Comparison of ENCODE assay signal across 16 mouse cellular contexts in genomic region chr10:31528297-31528984, GRCm38 (mm10).
DNase-seq lines count a peak whose midpoint lies in the region; ATAC-seq lines count a peak whose summit lies in the region.
"Had no signal": no experiment of that assay in that cellular context is flagged by ENCODE, and none has a peak within 500 bp of the region (broad histone marks: within the 10 kb centered on the region; RNA-seq: fewer than 3 reads in every experiment).

No protein-coding gene starts in this region.

- no peaks in the 10 kb centered on the region for H3K27me3 ChIP-seq in hindbrain, embryonic 15.5 days
- no peaks in the 10 kb centered on the region for H3K27me3 ChIP-seq in midbrain, embryonic 15.5 days (replicated peaks)
- H3K27me3 ChIP-seq: embryonic facial prominence, embryonic 15.5 days; heart, embryonic 15.5 days; liver, embryonic 13.5 days had no signal

- H3K4me2 ChIP-seq in hindbrain, embryonic 15.5 days, result no peak overlapping the region
- no peak overlapping the region for H3K4me2 ChIP-seq in midbrain, embryonic 15.5 days
- H3K4me2 ChIP-seq: embryonic facial prominence, embryonic 15.5 days; heart, embryonic 15.5 days; liver, embryonic 13.5 days had no signal

- peak; percentile 82 for ATAC-seq in hindbrain, embryonic 15.5 days (ENCODE audit: low FRiP score, low read depth)
- ATAC-seq in midbrain, embryonic 15.5 days (replicated peaks), result peak; percentile 86
- ATAC-seq: activated CD4-positive, CD25-positive, alpha-beta regulatory T cell, adult 4 months had no signal

- H3K9ac ChIP-seq in hindbrain, embryonic 15.5 days, result no peak overlapping the region
- no peak overlapping the region for H3K9ac ChIP-seq in midbrain, embryonic 15.5 days
- H3K9ac ChIP-seq: embryonic facial prominence, embryonic 15.5 days; heart, embryonic 15.5 days; liver, embryonic 13.5 days had no signal

- H3K4me3 ChIP-seq in hindbrain, embryonic 15.5 days, result no peak overlapping the region
- no peak overlapping the region for H3K4me3 ChIP-seq in midbrain, embryonic 15.5 days
- H3K4me3 ChIP-seq: embryonic facial prominence, embryonic 15.5 days; heart, embryonic 15.5 days; liver, embryonic 13.5 days had no signal

- peaks cover 8% of the 10 kb centered on the region; the same call in 1 of the 2 replicates for H3K4me1 ChIP-seq in hindbrain, embryonic 15.5 days (replicated peaks)
- H3K4me1 ChIP-seq in midbrain, embryonic 15.5 days, result peaks cover 9% of the 10 kb centered on the region
- H3K4me1 ChIP-seq: embryonic facial prominence, embryonic 15.5 days; heart, embryonic 15.5 days; liver, embryonic 13.5 days had no signal

- DNase-seq in embryo, embryonic 11 days, result peak; percentile 38
- no peak for DNase-seq in embryo, embryonic 10 days (ENCODE audit: low spot score)
- DNase-seq in ZHBTc4 (ENCODE audit: low read depth, low spot score), result peak; percentile 10
- DNase-seq in thymus, postnatal 14 days, result no peak
- no peak for DNase-seq in right cerebral cortex, postnatal 10 days (ENCODE audit: low spot score in 2 of 2)
- DNase-seq in B cell, adult 2 months, result no peak
- DNase-seq: cerebellum, adult 9-10 months; liver, embryonic 13.5 days; lung, postnatal 14 days; spleen, adult 18-20 months had no signal

- H3K9me3 ChIP-seq in hindbrain, embryonic 15.5 days, result no peaks in the 10 kb centered on the region
- H3K9me3 ChIP-seq in midbrain, embryonic 15.5 days, result no peaks in the 10 kb centered on the region
- H3K9me3 ChIP-seq: embryonic facial prominence, embryonic 15.5 days; G1E; heart, embryonic 15.5 days; liver, embryonic 13.5 days had no signal

- no peak overlapping the region; the same call in 1 of the 2 replicates for H3K27ac ChIP-seq in hindbrain, embryonic 15.5 days (replicated peaks)
- H3K27ac ChIP-seq in midbrain, embryonic 15.5 days, result no peak overlapping the region
- H3K27ac ChIP-seq: embryonic facial prominence, embryonic 15.5 days; heart, embryonic 15.5 days; liver, embryonic 13.5 days had no signal

- 34% methylated on average over 6 of the region's 6 CpGs for WGBS in hindbrain, embryonic 15.5 days
- WGBS in midbrain, embryonic 15.5 days, result 27% methylated on average over 6 of the region's 6 CpGs

- no peaks in the 10 kb centered on the region for H3K36me3 ChIP-seq in hindbrain, embryonic 15.5 days
- no peaks in the 10 kb centered on the region for H3K36me3 ChIP-seq in midbrain, embryonic 15.5 days (replicated peaks)
- H3K36me3 ChIP-seq: embryonic facial prominence, embryonic 15.5 days; G1E; heart, embryonic 15.5 days; liver, embryonic 13.5 days had no signal

Comparison
In these comparisons a context has a peak if more than half of its experiments do, and no peak if none do; other contexts are left out.
1. DNase-seq: peak in embryo, embryonic 11 days (single experiment) and ZHBTc4 (single experiment); none in embryo, embryonic 10 days (single experiment), thymus, postnatal 14 days (single experiment), right cerebral cortex, postnatal 10 days (0 of 2) and B cell, adult 2 months (0 of 2).